ENCODE assay signal across 25 mouse cellular contexts in genomic region chr7:110792834-110793233, GRCm38 (mm10). TPM values are rescaled to one million over a fixed set of nuclear protein-coding genes. Genes with fewer than 3 reads are reported as not detected.
DNase-seq lines count a peak whose midpoint lies in the region; ATAC-seq lines count a peak whose summit lies in the region.
"Had no signal": no experiment of that assay in that cellular context is flagged by ENCODE, and none has a peak within 500 bp of the region (broad histone marks: within the 10 kb centered on the region; RNA-seq: fewer than 3 reads in every experiment).

No protein-coding gene starts in this region.

- no peak overlapping the region for H3K4me3 ChIP-seq in intestine, embryonic 15.5 days (replicated peaks)
- H3K4me3 ChIP-seq in hindbrain, embryonic 11.5 days (ENCODE audit: low read depth, low read length): no peak overlapping the region
- H3K4me3 ChIP-seq: embryonic facial prominence, embryonic 12.5 days; embryonic facial prominence, embryonic 15.5 days; gastrocnemius, adult 2 months; hindbrain, embryonic 13.5 days had no signal

- H3K27ac ChIP-seq in intestine, embryonic 15.5 days: peak overlapping the region; percentile 54; the same call in 1 of the 2 replicates
- H3K27ac ChIP-seq in hindbrain, embryonic 11.5 days (ENCODE audit: low read depth, low read length): no peak overlapping the region
- H3K27ac ChIP-seq: embryonic facial prominence, embryonic 12.5 days; embryonic facial prominence, embryonic 15.5 days; gastrocnemius, adult 2 months; hindbrain, embryonic 13.5 days had no signal

- peak; percentile 61 for DNase-seq in adipocyte (ENCODE audit: low spot score)
- DNase-seq in large intestine, adult 2 months (ENCODE audit: low read depth, low spot score): peak; percentile 90
- DNase-seq in hindbrain, embryonic 11.5 days (ENCODE audit: low spot score): no peak
- DNase-seq in left cerebral cortex, postnatal 25 days (ENCODE audit: low spot score in 2 of 2): no peak
- DNase-seq in kidney, adult 11 months: no peak
- DNase-seq: adrenal gland, adult 2 months; adrenal gland, postnatal 14 days; B cell, adult 2 months; cerebellum, adult 11 months; cerebellum, adult 2 months; cerebellum, adult 9-11 months; cerebellum, postnatal 25 days; forebrain, postnatal 0 days; gastrocnemius, adult 2 months; gastrocnemius, postnatal 14 days; heart, adult 11 months had no signal

- H3K27me3 ChIP-seq in intestine, embryonic 15.5 days (replicated peaks): no peaks in the 10 kb centered on the region
- H3K27me3 ChIP-seq in hindbrain, embryonic 11.5 days (ENCODE audit: control insufficient read depth, insufficient read depth, low read length): no peaks in the 10 kb centered on the region
- H3K27me3 ChIP-seq: embryonic facial prominence, embryonic 12.5 days; embryonic facial prominence, embryonic 15.5 days; Patski had no signal

- intact Hi-C loops in left cerebral cortex, postnatal 25 days (cut with DNase I): no loop called here

- peaks cover 22% of the 10 kb centered on the region; the same call in 1 of the 2 replicates for H3K4me1 ChIP-seq in intestine, embryonic 15.5 days (replicated peaks)
- H3K4me1 ChIP-seq in hindbrain, embryonic 11.5 days (replicated peaks; ENCODE audit: control insufficient read depth, insufficient read depth, low read length): no peaks in the 10 kb centered on the region
- H3K4me1 ChIP-seq: embryonic facial prominence, embryonic 12.5 days; hindbrain, embryonic 13.5 days had no signal

- peak; percentile 95 for ATAC-seq in intestine, embryonic 15.5 days
- ATAC-seq in hindbrain, embryonic 11.5 days (ENCODE audit: low FRiP score): no peak
- ATAC-seq: forebrain, embryonic 14.5 days; forebrain, postnatal 0 days; hindbrain, embryonic 16.5 days; Patski had no signal

- no peaks in the 10 kb centered on the region for H3K9me3 ChIP-seq in intestine, embryonic 15.5 days
- H3K9me3 ChIP-seq in hindbrain, embryonic 11.5 days (ENCODE audit: control insufficient read depth, low read length): no peaks in the 10 kb centered on the region
- H3K9me3 ChIP-seq: embryonic facial prominence, embryonic 12.5 days; embryonic facial prominence, embryonic 15.5 days; G1E; hindbrain, embryonic 13.5 days had no signal

- no peak overlapping the region for H3K9ac ChIP-seq in intestine, embryonic 15.5 days
- H3K9ac ChIP-seq in hindbrain, embryonic 11.5 days (ENCODE audit: low read depth, low read length): no peak overlapping the region
- H3K9ac ChIP-seq: embryonic facial prominence, embryonic 12.5 days; embryonic facial prominence, embryonic 15.5 days; forebrain, postnatal 0 days; hindbrain, embryonic 13.5 days had no signal

- 85% methylated on average over 2 of the region's 2 CpGs for WGBS in intestine, embryonic 15.5 days
- 47% methylated on average over 2 of the region's 2 CpGs for WGBS in large intestine, adult 2 months
- WGBS in hindbrain, embryonic 11.5 days: 93% methylated on average over 2 of the region's 2 CpGs

- no peak overlapping the region for H3K4me2 ChIP-seq in intestine, embryonic 15.5 days (replicated peaks)
- H3K4me2 ChIP-seq in hindbrain, embryonic 11.5 days (replicated peaks; ENCODE audit: low read depth, low read length): no peak overlapping the region
- H3K4me2 ChIP-seq: embryonic facial prominence, embryonic 12.5 days; embryonic facial prominence, embryonic 15.5 days; heart, embryonic 11.5 days; hindbrain, embryonic 13.5 days had no signal

- no peaks in the 10 kb centered on the region for H3K36me3 ChIP-seq in intestine, embryonic 15.5 days
- no peaks in the 10 kb centered on the region for H3K36me3 ChIP-seq in hindbrain, embryonic 11.5 days (ENCODE audit: control insufficient read depth, insufficient read depth, low read length)
- H3K36me3 ChIP-seq: embryonic facial prominence, embryonic 12.5 days; embryonic facial prominence, embryonic 15.5 days; hindbrain, embryonic 13.5 days had no signal

RNA-seq across cellular contexts. Expression of gene Ampd3, which starts 24.8 kb away (rescaled TPM):
- 4.1 and 4.8 TPM in 2 replicates for polyA plus RNA-seq in intestine, embryonic 15.5 days (2015; fragmentation: Nextera tagmentation; extraction: Ambion mirVana)
- polyA plus RNA-seq in large intestine, adult 2 months (2012; rRNA removed): 12.7 and 12.9 TPM in 2 replicates
- polyA plus RNA-seq in hindbrain, embryonic 11.5 days (2014; fragmentation: Nextera tagmentation; extraction: Ambion mirVana): 1.3 and 1.4 TPM in 2 replicates
- 10 to 100 TPM; 22.0 to 24.2 TPM for total RNA-seq in left cerebral cortex, postnatal 25 days (2021)

RNA-seq across cellular contexts. Expression of gene Rnf141, which starts 51.4 kb away (rescaled TPM):
- polyA plus RNA-seq in intestine, embryonic 15.5 days (2015; fragmentation: Nextera tagmentation; extraction: Ambion mirVana): 39.8 and 41.8 TPM in 2 replicates
- 19.1 and 30.9 TPM in 2 replicates for polyA plus RNA-seq in large intestine, adult 2 months (2012; rRNA removed)
- polyA plus RNA-seq in hindbrain, embryonic 11.5 days (2014; fragmentation: Nextera tagmentation; extraction: Ambion mirVana): 28.2 and 29.0 TPM in 2 replicates
- 10 to 100 TPM; 70.9 to 82.1 TPM for total RNA-seq in left cerebral cortex, postnatal 25 days (2021)

Comparison
In these comparisons a context has a peak if more than half of its experiments do, and no peak if none do; other contexts are left out.
1. DNase-seq: peak in adipocyte (single experiment) and large intestine, adult 2 months (single experiment); none in hindbrain, embryonic 11.5 days (single experiment), left cerebral cortex, postnatal 25 days (0 of 2) and kidney, adult 11 months (single experiment).